Mouse (Mus musculus): ENCODE measurements around the gene 4933425L06Rik. TPM values are rescaled to one million over a fixed set of nuclear protein-coding genes. Genes with fewer than 3 reads are reported as not detected.

Gene 4933425L06Rik
- polyA plus RNA-seq, 2 experiments = not detected

DNA sequence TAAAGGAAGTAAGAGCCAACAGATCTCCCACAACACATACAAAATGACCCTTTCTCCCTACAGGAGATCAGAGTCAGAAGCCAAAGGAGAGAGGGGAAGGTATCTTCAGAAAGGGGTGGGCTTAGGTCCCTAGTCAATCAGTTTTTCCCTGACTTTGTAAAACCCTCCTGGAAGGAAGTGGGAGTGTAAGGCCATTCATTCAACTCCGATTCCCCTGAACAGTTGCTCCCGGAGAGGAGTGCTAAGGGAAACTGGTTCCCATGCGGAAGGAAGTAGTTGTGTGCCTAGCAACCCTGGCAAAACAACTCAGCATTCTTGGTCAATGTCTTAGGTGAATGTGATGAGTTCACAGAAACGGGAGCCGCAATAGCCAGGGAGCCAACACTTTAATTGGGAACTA lies 26.5 kb upstream of the 4933425L06Rik start:
- H3K9ac ChIP-seq (replicated peaks) = no peak overlapping the region
- TF ChIP-seq CTCF (IDR thresholded peaks at IDR 0.05; ENCODE audit: low read depth) (no peak), EP300 (IDR thresholded peaks at IDR 0.05; ENCODE audit: low read depth) (no peak)
- H3K36me3 ChIP-seq (replicated peaks; ENCODE audit: control insufficient read depth, insufficient read depth, low read depth) = no peaks in the 10 kb centered on the region
- peaks cover 38% of the 10 kb centered on the region for H3K27me3 ChIP-seq (ENCODE audit: control insufficient read depth, insufficient read depth, low read length)
- 8% methylated on average over 5 of the region's 5 CpGs for WGBS (ENCODE audit: insufficient replicate concordance)
- no peak overlapping the region for H3K4me3 ChIP-seq (ENCODE audit: insufficient read depth in 1 of 2, low read depth in 2 of 2, low read length in 2 of 2)
- H3K9me3 ChIP-seq (ENCODE audit: control insufficient read depth, low read length) = no peaks in the 10 kb centered on the region
- H3K4me2 ChIP-seq (ENCODE audit: low read depth) = peak overlapping the region; percentile 61
- H3K27ac ChIP-seq = no peak overlapping the region
- ATAC-seq (ENCODE audit: insufficient read depth) (peak; percentile 41; the same call in 1 of the 2 replicates), DNase-seq (ENCODE audit: low read depth in 3 of 3, low spot score in 3 of 3) (no peak)
- H3K4me1 ChIP-seq (replicated peaks; ENCODE audit: control insufficient read depth in 2 of 2, insufficient read depth in 2 of 2, low read length in 1 of 2) = peaks cover 0 to 2% of the 10 kb centered on the region in 2 experiments; a peak in 1 of 4 replicates

DNA sequence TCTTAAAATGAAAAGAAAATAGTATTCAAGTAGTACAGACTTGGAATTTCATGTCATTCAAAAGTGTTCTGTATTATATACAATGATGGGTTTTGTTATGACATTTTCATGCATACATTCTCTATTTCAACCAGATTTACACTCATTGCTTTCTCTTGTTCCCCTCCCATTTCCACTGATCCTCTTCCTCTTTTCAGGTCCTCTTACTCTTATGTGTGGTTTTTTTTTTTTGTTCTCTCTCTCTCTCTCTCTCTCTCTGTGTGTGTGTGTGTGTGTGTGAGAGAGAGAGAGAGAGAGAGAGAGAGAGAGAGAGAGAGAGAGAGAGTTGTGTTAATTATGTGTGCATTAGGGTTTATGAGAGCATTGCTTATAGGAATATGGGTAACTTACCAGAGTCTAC lies 15.8 kb upstream of the 4933425L06Rik start:
- DNase-seq (ENCODE audit: low read depth in 3 of 3, low spot score in 3 of 3) = no peak
- H3K9ac ChIP-seq (replicated peaks) = no peak overlapping the region
- no peak for ATAC-seq (ENCODE audit: insufficient read depth)
- H3K36me3 ChIP-seq (replicated peaks; ENCODE audit: control insufficient read depth, insufficient read depth, low read depth) = no peaks in the 10 kb centered on the region
- TF ChIP-seq EP300 (IDR thresholded peaks at IDR 0.05; ENCODE audit: low read depth) = no peak
- TF ChIP-seq CTCF (IDR thresholded peaks at IDR 0.05; ENCODE audit: low read depth) = no peak
- H3K27ac ChIP-seq = no peak overlapping the region
- peaks cover 0 to 2% of the 10 kb centered on the region in 2 experiments; a peak in 1 of 4 replicates for H3K4me1 ChIP-seq (replicated peaks; ENCODE audit: control insufficient read depth in 2 of 2, insufficient read depth in 2 of 2, low read length in 1 of 2)
- no peaks in the 10 kb centered on the region for H3K27me3 ChIP-seq (ENCODE audit: control insufficient read depth, insufficient read depth, low read length)
- no peaks in the 10 kb centered on the region for H3K9me3 ChIP-seq (ENCODE audit: control insufficient read depth, low read length)
- no peak overlapping the region for H3K4me2 ChIP-seq (ENCODE audit: low read depth)
- H3K4me3 ChIP-seq (ENCODE audit: insufficient read depth in 1 of 2, low read depth in 2 of 2, low read length in 2 of 2) = no peak overlapping the region

DNA sequence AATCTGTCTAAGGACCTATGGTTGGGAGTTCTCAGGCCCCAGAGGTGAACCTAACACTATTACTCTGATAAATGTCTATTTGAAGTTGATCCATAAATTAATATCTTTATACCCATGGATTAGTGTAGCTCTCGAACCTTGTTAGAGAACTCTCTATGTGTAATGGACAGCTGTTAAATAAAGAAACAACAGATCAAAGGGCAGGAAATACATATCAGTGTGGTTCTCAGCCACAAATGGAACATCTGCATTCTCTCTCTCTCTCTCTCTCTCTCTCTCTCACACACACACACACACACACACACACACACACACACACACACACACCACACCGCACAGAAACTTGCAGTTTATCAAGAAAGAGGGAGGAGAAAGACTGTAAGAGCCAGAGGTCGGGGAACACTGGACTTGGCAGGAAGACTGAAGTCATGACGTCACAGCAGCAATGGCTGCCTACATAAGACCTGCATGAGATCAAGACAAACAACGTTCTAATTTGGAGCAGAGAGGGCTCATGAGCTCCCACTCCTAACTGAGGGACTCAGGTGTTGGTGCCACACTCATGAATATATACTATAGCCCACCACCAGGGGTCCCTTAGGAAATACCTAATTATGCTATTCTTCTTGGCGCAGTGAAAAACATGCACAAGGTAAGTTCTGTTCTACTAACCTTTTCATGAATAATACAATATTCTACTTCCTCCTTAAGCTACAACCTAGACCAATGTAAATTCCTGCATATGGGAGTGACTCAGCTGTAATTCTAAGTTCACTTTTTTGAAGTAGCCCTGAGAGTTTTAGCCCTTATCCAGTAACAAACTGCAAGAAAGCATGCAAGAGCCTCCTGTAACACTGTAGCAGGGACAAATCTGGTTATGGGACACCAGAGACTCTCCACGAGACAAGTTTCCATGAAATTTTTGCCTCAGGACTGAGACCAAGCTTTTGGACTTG lies 14.8 kb upstream of the 4933425L06Rik start:
- no peak overlapping the region for H3K4me3 ChIP-seq (ENCODE audit: insufficient read depth in 1 of 2, low read depth in 2 of 2, low read length in 2 of 2)
- H3K27me3 ChIP-seq (ENCODE audit: control insufficient read depth, insufficient read depth, low read length) = no peaks in the 10 kb centered on the region
- H3K4me1 ChIP-seq (replicated peaks; ENCODE audit: control insufficient read depth in 2 of 2, insufficient read depth in 2 of 2, low read length in 1 of 2) = peaks cover 0 to 2% of the 10 kb centered on the region in 2 experiments; a peak in 1 of 4 replicates
- no peaks in the 10 kb centered on the region for H3K9me3 ChIP-seq (ENCODE audit: control insufficient read depth, low read length)
- H3K9ac ChIP-seq (replicated peaks) = no peak overlapping the region
- no peak overlapping the region for H3K27ac ChIP-seq
- ATAC-seq (ENCODE audit: insufficient read depth) (no peak), DNase-seq (ENCODE audit: low read depth in 3 of 3, low spot score in 3 of 3) (no peak)
- WGBS (ENCODE audit: insufficient replicate concordance) = 36% methylated on average over 7 of the region's 7 CpGs
- no peaks in the 10 kb centered on the region for H3K36me3 ChIP-seq (replicated peaks; ENCODE audit: control insufficient read depth, insufficient read depth, low read depth)
- no peak overlapping the region for H3K4me2 ChIP-seq (ENCODE audit: low read depth)
- TF ChIP-seq EP300 (IDR thresholded peaks at IDR 0.05; ENCODE audit: low read depth) (no peak), CTCF (IDR thresholded peaks at IDR 0.05; ENCODE audit: low read depth) (no peak)

DNA sequence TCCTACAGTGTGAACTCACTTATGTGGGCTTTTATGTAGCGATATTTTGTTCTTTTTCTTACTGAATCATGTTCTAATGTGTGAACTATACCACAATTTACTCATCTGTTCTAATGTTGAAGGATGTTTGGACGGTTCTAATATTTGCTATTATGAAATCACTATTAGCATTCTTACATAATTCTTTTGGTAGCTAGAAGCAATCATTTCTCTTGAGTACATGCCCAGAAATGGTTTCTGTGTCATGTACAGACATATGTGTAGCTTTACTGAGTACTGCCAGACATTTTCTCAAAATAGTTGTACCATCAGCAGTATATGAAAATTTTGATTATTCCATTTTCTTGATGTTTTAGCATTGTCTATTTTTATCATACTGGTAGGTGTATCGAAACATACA lies 7.4 kb downstream of the 4933425L06Rik start:
- no peaks in the 10 kb centered on the region for H3K36me3 ChIP-seq (replicated peaks; ENCODE audit: control insufficient read depth, insufficient read depth, low read depth)
- H3K4me1 ChIP-seq (replicated peaks; ENCODE audit: control insufficient read depth in 2 of 2, insufficient read depth in 2 of 2, low read length in 1 of 2) = no peaks in the 10 kb centered on the region
- H3K9ac ChIP-seq (replicated peaks) = no peak overlapping the region
- ATAC-seq (ENCODE audit: insufficient read depth) (no peak), DNase-seq (ENCODE audit: low read depth in 3 of 3, low spot score in 3 of 3) (no peak)
- H3K4me2 ChIP-seq (ENCODE audit: low read depth) = no peak overlapping the region
- TF ChIP-seq EP300 (IDR thresholded peaks at IDR 0.05; ENCODE audit: low read depth) (no peak), CTCF (IDR thresholded peaks at IDR 0.05; ENCODE audit: low read depth) (no peak)
- WGBS (ENCODE audit: insufficient replicate concordance) = 57% methylated on average over 3 of the region's 3 CpGs
- H3K27me3 ChIP-seq (ENCODE audit: control insufficient read depth, insufficient read depth, low read length) = no peaks in the 10 kb centered on the region
- H3K9me3 ChIP-seq (ENCODE audit: control insufficient read depth, low read length) = no peaks in the 10 kb centered on the region
- H3K27ac ChIP-seq = no peak overlapping the region
- no peak overlapping the region for H3K4me3 ChIP-seq (ENCODE audit: insufficient read depth in 1 of 2, low read depth in 2 of 2, low read length in 2 of 2)

DNA sequence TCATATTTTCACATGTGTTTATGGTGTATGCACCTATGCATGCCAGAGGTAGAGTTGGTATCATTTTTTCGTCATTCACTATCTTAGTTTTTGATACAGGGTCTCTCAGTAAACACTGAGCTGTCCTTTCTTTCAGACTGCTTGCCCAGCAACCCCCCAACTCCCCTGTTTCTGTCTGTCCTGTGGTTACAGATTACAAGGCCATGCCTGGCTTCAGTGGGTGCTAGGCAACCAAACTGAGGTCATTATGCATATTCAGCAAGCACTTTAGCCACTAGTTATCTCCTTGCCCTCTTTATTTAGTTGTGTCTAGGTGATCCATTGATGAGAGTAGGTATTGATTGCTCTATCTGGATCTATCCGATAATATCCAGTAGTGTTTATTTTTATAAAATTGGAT lies 14.4 kb downstream of the 4933425L06Rik start:
- H3K4me3 ChIP-seq (ENCODE audit: insufficient read depth in 1 of 2, low read depth in 2 of 2, low read length in 2 of 2) = no peak overlapping the region
- no peak overlapping the region for H3K27ac ChIP-seq
- no peaks in the 10 kb centered on the region for H3K27me3 ChIP-seq (ENCODE audit: control insufficient read depth, insufficient read depth, low read length)
- TF ChIP-seq CTCF (IDR thresholded peaks at IDR 0.05; ENCODE audit: low read depth) (no peak), EP300 (IDR thresholded peaks at IDR 0.05; ENCODE audit: low read depth) (no peak)
- H3K9ac ChIP-seq (replicated peaks) = no peak overlapping the region
- no peaks in the 10 kb centered on the region for H3K36me3 ChIP-seq (replicated peaks; ENCODE audit: control insufficient read depth, insufficient read depth, low read depth)
- no peaks in the 10 kb centered on the region for H3K9me3 ChIP-seq (ENCODE audit: control insufficient read depth, low read length)
- no peak for DNase-seq (ENCODE audit: low read depth in 3 of 3, low spot score in 3 of 3)
- H3K4me2 ChIP-seq (ENCODE audit: low read depth) = no peak overlapping the region
- no peak for ATAC-seq (ENCODE audit: insufficient read depth)
- WGBS (ENCODE audit: insufficient replicate concordance) = 61% methylated on average over 2 of the region's 2 CpGs
- no peaks in the 10 kb centered on the region for H3K4me1 ChIP-seq (replicated peaks; ENCODE audit: control insufficient read depth in 2 of 2, insufficient read depth in 2 of 2, low read length in 1 of 2)

Data from liver, embryonic 14.5 days (tissue).